Mouse (Mus musculus): Measurements from ENCODE around the gene Emb.
"Not testable (repeated sequence)": the region's sequence is repeated elsewhere in the genome, so short reads cannot be mapped to it uniquely, and the experiment has no call there.

The Emb gene

DNA sequence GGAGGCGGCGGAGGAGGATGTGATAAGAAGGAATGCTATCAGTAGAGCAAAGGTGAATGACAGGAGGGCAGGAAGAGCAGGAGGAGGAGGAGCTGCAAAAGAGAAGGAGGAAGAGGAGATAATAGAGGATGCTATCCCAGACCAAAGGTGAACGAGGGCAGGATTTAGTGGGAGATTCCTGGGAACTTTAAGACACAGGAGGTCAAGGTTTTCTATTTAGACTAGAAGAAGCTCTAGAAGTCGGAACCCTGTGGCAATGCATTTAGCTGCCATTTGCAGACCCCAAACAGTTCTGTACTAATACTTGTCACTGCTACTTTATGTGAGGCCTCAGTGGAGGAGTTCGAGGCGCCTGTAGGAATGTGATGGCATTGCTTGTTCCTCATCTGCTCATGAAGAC is at the start of gene Emb:
Gene Emb, plus strand, starts transcription at position 301 of the 400 bp plus-strand sequence.
- DNase-seq (ENCODE audit: low spot score in 2 of 2): no peak

DNA sequence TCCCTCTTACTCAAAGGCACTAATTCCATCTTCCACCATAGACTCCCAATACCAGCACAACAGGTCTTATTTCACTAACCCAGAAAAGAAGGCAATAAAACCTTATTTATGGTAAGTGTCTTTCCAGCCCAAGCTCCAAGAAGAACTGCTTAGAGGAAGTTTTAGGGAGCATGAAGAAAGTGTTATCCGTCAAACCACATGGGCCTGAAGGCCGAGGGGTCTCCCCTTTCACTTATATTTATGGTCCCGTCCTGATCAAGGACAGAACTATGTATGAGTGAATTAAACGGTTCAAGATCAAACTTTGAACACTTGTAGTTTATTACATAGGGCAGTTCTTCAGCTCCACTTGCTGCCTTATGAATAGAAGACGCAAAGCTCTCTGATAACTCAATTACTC is 44.4 kb upstream of the Emb start:
- DNase-seq (ENCODE audit: low spot score in 2 of 2): no peak

GRCm38 (mm10) chr13:117165071-117165470 is 43.3 kb upstream of the Emb start:
- DNase-seq (ENCODE audit: low spot score in 2 of 2): no peak

DNA sequence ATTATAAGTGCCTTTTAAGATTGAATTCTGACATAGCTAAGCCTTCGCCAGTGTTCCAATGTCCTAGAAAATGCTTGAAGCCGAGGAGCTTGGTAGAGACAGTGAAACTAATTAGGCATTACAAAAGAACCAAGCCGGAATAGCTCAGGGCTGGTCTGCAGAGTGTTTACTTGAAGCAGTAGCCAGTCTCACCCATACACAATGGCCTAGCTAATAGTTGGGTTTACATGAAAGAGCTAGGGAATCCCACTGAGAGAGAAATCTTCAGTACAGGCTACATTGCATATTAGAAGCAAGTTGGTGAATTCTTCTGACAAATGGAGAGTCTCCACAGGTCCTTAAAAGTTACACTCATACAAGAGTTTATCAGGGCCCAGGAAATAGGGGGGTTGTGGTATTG is 27.4 kb upstream of the Emb start:
- not testable (repeated sequence) for DNase-seq (ENCODE audit: low spot score in 2 of 2)

DNA sequence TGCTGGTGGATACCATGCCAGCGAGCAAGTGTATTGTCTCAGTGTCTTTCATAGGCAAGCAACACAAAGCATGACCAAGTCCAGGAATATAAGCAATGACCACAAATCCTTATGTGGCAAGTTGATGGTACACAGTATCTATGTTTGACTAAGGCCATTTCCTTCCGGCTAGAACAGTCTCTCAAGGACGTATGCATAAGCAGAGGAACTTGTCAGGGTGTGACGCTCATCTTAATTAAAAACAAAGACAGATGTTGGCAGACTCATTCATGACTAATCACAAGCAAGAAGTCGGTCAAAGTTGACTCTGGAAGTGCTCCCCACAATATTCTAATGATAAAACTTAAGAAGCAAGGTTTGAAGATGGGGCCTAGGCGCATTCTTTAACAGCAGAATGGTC is 25.0 kb upstream of the Emb start:
- no peak for DNase-seq (ENCODE audit: low spot score in 2 of 2)

DNA sequence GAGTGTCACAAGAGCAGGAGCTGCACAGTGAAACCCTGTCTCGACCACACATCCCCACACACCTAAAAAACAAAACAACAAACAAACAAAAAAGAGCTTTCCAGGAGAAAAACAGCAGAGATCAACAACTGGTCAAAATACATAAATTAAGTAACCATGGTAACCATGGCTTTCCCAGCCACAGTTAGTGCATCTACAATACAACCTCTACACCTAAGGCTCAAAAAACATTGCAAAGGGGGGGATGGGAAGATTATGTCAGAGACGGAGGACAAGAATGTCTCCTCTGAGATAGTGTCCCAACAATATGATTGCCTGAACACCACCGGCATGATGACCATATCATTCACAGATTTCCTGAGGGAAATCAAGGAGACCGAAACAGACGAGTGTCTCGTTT is 23.0 kb upstream of the Emb start:
- DNase-seq (ENCODE audit: low spot score in 2 of 2): no peak

- DNase-seq (ENCODE audit: low spot score in 2 of 2): no peak
Observed at GRCm38 (mm10) chr13:117192161-117192560, 16.2 kb upstream of the Emb start.

- no peak for DNase-seq (ENCODE audit: low spot score in 2 of 2)
Observed at GRCm38 (mm10) chr13:117193422-117193983, 14.8 kb upstream of the Emb start.

DNA sequence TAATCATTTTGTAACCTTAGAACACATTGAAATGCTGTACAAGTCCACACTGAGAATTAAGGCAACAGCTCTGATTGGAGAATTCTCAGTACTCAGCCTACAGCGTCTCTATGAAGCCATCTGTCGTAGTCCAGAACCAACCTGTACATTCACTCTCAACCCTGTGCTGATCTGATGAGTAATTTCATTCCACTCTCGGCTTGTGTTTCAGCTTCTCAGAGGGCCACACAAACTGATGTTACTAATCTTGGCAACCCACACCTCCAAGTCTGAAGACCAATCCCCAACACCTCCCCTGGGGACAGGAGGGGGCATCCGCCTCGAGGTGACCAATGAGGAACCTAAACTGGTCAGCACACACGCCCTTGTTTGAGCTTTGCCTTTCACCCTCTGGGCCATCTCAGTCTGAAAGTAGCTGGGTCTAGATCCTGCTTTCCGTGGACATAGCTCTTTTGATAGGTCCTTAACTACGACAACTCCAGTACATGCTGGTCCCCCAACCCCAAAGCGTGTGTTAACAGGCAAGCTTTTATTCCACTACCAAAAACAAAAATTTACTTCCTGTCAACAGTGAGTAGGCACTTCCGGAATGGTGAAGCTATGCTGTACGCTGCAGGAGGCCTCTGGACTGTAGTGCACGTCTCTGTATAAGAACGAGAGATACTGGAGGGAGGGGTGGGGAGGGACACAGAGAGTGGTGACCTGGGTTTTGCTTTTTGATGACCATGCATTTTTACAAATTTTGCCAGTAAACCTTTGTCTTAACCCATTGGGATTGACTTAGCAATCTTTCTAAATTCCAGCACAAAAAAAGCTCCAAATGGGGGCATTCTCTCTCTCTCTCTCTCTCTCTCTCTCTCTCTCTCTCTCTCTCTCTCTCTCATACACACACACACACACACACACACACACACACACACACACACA is 12.5 kb upstream of the Emb start:
- no peak for DNase-seq (ENCODE audit: low spot score in 2 of 2)

- no peak for DNase-seq (ENCODE audit: low spot score in 2 of 2)
Observed at GRCm38 (mm10) chr13:117197666-117198065, 10.7 kb upstream of the Emb start.

DNA sequence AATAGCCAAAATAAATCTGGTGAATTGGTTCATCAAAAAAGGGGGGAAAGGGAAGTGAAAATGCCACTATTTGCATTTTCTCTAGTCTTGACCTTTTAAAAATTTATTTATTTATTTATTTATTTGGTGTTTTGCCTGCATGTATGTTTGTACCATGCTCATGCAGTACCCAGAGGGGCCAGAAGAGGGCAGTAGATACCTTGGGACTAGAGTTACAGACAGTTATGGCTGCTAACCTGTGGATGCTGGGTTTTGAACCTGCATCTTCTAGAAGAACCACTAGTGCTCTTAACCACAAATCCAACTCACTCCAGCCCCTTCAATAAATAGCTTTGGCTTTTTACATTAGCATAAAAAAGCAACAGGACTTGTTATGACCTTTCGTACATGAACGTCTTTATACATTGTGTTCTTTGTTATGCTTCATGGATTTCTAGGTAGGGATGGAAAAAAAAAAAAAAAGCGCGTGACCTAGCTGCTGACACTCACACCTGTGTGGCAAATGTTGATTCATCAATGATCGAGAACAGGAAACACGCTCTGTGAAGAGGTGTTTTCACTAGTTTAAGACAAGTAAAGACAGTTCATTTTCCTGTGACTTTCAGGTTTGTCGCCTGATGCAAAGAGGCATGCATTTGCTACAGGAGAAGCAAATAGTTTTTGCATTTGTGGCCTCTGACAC is 9.8 kb upstream of the Emb start:
- peak; percentile 74 to 84 for DNase-seq (ENCODE audit: low spot score in 2 of 2)

- peak in 1 of 2 experiments; percentile 14 for DNase-seq (ENCODE audit: low spot score in 2 of 2)
Observed at GRCm38 (mm10) chr13:117202755-117203471, 5.4 kb upstream of the Emb start.

GRCm38 (mm10) chr13:117204685-117205084 is 3.7 kb upstream of the Emb start:
- DNase-seq (ENCODE audit: low spot score in 2 of 2): no peak

GRCm38 (mm10) chr13:117206066-117206465 is 2.3 kb upstream of the Emb start:
- DNase-seq (ENCODE audit: low spot score in 2 of 2): no peak

DNA sequence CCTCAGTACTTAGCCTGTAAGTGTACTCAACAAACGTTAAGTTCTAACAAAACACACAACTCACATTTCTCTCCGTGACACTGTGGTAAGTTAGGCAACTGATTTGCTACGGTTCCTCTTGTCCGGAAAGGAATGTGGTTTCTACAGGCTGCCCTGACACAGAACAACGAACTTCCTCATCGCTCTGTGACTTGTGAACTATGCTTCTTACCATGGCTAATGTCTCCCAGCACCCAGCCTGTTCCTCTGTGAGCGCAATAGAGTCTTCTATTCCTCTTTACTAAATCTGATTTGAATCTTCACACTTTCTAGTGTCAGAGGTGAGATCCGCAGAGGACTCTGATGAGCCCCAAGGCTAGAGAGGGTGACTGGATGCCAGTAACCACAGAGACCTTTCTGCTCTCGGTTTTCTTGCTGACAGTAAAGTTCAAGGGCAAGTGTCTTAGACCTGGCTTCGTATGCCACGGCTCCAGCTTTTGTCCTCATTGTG is 3.1 kb downstream of the Emb start:
- DNase-seq (ENCODE audit: low spot score in 2 of 2): no peak

DNA sequence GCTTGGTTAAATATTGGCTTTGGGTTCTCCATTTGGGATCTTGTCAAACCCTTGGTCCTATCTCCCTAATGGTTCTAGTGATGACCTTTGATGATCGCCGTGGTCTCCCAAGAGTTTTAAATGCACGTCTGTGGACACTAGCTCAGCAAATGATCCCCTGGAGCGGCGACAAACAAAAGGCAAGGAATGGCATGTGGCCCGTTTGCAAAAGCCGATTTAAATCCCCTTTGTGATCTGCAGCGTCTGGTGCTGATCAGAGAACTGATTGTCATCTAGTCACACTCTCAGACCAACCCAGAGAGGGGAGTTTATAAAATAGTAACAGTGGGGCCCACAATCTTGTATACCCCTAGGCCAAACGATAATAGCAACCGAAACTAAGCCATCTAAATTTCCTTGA is 7.1 kb downstream of the Emb start:
- DNase-seq (ENCODE audit: low spot score in 2 of 2): no peak

DNA sequence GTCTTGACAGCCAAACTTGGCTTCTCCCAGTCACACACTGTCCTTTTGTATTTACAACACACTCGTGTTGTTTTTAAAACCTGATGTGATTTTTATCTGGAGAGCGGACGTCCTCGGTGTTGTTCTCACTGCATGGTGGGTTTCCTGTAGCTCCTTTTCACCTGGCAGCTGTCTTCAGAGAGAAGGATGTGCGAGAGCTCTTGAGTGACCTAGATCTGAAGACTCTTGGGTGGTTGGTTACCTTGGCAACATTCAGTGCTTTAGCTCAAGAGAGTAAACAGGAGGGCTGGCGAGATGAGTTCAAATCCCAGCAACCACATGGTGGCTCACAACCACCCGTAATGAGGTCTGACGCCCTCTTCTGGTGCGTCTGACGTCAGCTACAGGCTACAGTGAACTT is 7.8 kb downstream of the Emb start:
- no peak for DNase-seq (ENCODE audit: low spot score in 2 of 2)

DNA sequence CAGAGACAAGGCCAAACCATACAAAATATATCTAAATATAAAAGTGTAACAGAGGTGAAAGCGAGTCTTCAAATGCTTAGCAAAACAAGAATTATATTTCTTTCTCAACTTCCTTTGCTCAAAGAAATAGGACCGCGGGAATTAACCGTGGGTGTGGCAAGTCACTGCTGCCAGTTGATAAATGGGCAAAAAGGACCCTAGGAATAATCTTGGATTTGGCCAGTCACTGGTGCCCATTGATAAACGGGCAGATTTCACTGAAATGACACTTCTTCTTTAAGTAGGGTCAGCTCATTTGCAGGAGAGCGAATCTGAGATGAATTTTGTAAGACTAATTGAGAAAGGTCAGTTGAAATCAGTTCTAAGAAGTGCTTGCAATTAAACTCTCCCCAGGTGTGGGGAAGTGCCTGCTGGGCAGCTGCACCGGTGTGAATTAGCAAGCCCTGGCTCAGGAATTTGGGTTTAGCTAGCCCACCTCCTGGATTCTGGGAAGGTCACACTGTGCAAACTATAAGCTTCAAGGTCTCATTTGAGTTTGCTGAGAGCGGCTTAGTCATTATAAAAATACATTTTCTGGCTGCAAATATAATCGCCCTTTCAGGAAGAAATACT is 8.5 kb downstream of the Emb start:
- DNase-seq (ENCODE audit: low spot score in 2 of 2): no peak

DNA sequence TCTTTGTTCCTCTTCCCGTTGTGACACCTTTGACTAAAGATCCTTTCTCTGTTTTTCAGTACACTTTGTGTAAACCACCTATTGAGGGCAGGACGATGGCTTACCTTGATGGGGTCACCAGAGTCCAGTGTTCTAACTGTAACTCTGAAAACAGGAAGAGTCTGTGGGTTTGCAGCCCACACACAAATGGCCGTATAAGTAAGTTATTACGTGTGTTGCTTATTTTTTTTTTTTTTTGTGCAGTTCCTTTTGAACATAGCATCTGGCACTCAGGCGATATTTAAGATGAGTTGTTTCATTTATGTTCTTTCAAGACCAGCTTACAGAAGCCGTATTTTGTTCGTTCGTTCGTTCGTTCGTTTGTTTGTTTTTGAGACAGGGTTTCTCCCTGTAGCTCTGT is 9.3 kb downstream of the Emb start:
- no peak for DNase-seq (ENCODE audit: low spot score in 2 of 2)

DNA sequence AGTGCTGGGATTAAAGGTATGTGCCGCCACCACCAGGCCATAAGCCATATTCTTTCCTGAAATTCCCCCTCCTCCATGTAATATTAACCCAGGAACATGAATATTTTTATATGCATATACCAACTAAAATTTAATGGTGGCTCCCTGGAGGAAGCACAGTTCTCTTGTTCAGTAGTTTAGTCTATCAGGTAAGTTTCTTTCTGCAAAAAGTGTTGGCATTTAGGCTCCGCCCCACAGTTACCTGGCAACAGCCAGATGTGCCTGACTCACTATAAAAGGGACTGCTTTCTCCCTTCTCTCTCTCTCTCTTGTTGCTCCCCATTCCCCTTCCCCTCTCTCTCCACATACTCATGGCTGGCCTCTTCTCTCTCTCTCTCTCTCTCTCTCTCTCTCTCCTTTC is 9.8 kb downstream of the Emb start:
- DNase-seq (ENCODE audit: low spot score in 2 of 2): no peak

GRCm38 (mm10) chr13:117219871-117220500 is 11.7 kb downstream of the Emb start:
- no peak for DNase-seq (ENCODE audit: low spot score in 2 of 2)
